Mouse (Mus musculus): Measurements from ENCODE around the gene Baiap2l2. TPM values are rescaled to one million over a fixed set of nuclear protein-coding genes. Genes with fewer than 3 reads are reported as not detected.
A peak's percentile ranks its signal among the peaks of the same experiment; 100 is the strongest.

The Baiap2l2 gene
- polyA plus RNA-seq, 1 experiment from 2014 or later = 4.2 TPM

DNA sequence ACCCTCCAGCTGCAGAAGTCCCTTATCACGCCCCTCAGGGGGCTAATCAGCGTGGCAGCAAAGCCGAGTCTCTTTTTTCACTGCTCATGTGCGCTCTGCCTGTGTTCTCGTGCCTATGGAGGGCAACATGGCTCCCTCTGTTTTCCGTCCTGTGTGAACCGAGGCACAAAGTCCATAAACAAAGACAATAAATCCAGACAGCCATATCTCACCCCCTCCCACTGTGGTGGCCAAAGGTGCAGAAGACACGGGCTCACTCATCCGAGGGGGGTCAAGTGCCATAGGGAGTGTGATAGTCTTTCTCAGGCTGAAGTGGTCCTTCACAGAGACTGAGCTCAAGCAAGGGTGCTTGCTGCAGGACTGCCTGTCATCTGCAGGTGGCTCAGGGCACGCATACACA lies 12.3 kb downstream of the Baiap2l2 start:
- 0 out of 2 replicates have a peak, but pooled peaks cover 4% of the 10 kb centered on the region for H3K4me1 ChIP-seq (replicated peaks; ENCODE audit: control insufficient read depth, insufficient read depth, low read length)
- H3K9me3 ChIP-seq (ENCODE audit: control insufficient read depth, low read length) = no peaks in the 10 kb centered on the region; the same call in 1 of the 2 replicates
- no peak for DNase-seq (ENCODE audit: low spot score)
- no peak for ATAC-seq (replicated peaks; ENCODE audit: low FRiP score)
- H3K27ac ChIP-seq (ENCODE audit: low read depth, low read length) = no peak overlapping the region
- no peaks in the 10 kb centered on the region for H3K36me3 ChIP-seq (ENCODE audit: control insufficient read depth, insufficient read depth, low read length)
- H3K4me2 ChIP-seq (ENCODE audit: low read depth, low read length, severe bottlenecking) = no peak overlapping the region
- no peaks in the 10 kb centered on the region for H3K27me3 ChIP-seq (ENCODE audit: control insufficient read depth, insufficient read depth, low read length)
- H3K9ac ChIP-seq (ENCODE audit: low read length) = no peak overlapping the region
- 63% methylated on average over 10 of the region's 10 CpGs for WGBS
- H3K4me3 ChIP-seq (ENCODE audit: low read depth, low read length) = no peak overlapping the region

DNA sequence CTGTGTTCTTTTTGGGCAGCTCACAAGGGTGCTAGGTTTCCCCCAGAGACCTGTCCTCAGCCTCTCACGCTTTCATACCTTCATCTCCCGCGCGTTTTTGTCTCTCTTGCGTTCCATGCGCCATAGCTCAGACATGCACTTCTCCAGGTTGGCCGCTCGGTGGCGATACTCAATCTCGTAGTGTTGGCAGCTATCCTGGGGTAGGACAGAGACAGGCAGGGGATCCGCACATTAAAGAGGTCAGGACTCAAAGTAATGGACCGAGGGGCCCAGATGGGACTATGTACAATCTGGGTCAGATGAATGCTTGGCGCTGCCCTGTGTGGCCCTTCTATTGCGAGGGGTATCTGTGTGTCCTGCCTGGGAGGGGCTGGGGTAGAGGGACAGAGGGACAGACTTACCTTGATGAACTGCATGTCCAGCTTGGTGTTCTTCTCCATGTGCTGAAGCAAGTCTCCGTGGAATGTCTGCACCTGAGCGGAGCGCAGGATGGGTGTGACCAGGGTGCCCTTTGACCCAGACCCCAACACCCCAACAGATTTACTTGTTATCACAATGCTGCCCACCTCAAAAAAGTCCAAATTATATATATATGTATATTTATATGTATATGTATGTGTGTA lies 14.1 kb downstream of the Baiap2l2 start:
- WGBS = 14% methylated on average over 17 of the region's 17 CpGs
- H3K4me1 ChIP-seq (replicated peaks; ENCODE audit: control insufficient read depth, insufficient read depth, low read length) = 0 out of 2 replicates have a peak, but pooled peaks cover 4% of the 10 kb centered on the region
- no peaks in the 10 kb centered on the region for H3K36me3 ChIP-seq (ENCODE audit: control insufficient read depth, insufficient read depth, low read length)
- no peaks in the 10 kb centered on the region for H3K9me3 ChIP-seq (ENCODE audit: control insufficient read depth, low read length)
- H3K27ac ChIP-seq (ENCODE audit: low read depth, low read length) = no peak overlapping the region
- peak overlapping the region; percentile 61 for H3K9ac ChIP-seq (ENCODE audit: low read length)
- H3K4me2 ChIP-seq (ENCODE audit: low read depth, low read length, severe bottlenecking) = peak overlapping the region; percentile 92
- ATAC-seq (replicated peaks; ENCODE audit: low FRiP score) (peak; percentile 69; the same call in 1 of the 2 replicates), DNase-seq (ENCODE audit: low spot score) (peak; percentile 82)
- H3K4me3 ChIP-seq (ENCODE audit: low read depth, low read length) = peak overlapping the region; percentile 33
- H3K27me3 ChIP-seq (ENCODE audit: control insufficient read depth, insufficient read depth, low read length) = no peaks in the 10 kb centered on the region

DNA sequence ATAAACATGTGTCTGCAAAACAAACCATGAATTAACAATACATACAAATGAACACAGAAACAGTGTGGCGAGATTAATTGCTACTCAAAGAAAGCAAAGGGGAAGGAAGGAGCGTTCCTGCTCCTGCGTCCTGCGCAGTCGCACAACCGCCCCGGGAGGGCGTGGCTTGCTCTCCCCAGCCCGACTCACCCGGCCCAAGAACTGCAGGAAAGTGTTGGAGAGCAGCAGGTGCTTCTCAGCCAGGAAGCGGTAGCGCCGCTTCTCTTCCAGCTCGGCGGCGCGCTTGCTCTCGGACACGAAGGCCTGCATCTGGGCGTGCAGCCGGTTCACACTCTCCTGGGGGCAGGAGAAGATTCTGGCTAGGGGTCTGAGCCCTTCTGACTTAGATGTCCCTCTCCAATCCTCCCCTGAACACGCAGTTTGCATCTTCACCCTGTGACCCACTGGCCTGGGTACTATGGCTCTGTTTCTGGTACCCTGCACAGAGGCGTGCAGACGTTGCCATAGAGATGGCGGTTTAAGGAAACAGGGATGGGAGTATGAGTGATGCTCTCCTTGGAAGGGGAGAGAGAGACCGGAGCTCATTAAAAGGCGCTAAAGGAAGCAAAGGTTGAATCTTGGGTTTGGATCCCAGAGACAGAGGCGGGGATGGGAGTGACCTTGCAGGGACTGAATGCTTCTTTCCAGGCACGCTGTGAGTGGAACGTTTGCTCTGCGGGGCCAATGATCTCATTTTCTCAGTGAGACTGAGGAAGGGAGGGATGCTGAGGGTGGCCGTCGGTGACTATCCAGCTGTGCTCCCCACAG lies 14.8 kb downstream of the Baiap2l2 start:
- Histone ChIP-seq H3K27ac (ENCODE audit: low read depth, low read length) (no peak overlapping the region), H3K9ac (ENCODE audit: low read length) (peak overlapping the region; percentile 61)
- ATAC-seq (replicated peaks; ENCODE audit: low FRiP score) = peak; percentile 80

DNA sequence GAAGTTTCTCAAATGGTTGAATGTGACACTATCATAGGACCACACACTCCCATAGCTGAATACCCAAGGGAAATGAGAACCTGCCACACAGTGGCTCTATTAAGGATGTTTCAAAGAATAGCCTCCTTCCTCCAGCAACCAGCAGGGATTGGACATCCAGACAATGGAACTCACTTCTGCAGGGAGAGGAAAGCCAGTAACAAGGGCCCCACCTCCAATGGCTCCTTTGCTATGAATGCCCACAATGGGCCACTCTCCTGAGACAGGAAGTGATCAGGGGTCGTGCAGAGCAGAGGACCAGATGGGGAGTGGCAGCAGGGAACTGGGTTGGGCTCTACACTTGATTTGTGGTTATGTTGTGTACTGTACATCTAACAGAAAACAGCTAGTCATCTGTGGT lies 16.8 kb downstream of the Baiap2l2 start:
- H3K36me3 ChIP-seq (ENCODE audit: control insufficient read depth, insufficient read depth, low read length) = no peaks in the 10 kb centered on the region
- DNase-seq (ENCODE audit: low spot score) (no peak), ATAC-seq (replicated peaks; ENCODE audit: low FRiP score) (no peak)
- no peaks in the 10 kb centered on the region; the same call in 1 of the 2 replicates for H3K27me3 ChIP-seq (ENCODE audit: control insufficient read depth, insufficient read depth, low read length)
- H3K9me3 ChIP-seq (ENCODE audit: control insufficient read depth, low read length) = no peaks in the 10 kb centered on the region
- no peak overlapping the region for H3K4me2 ChIP-seq (ENCODE audit: low read depth, low read length, severe bottlenecking)
- no peak overlapping the region for H3K9ac ChIP-seq (ENCODE audit: low read length)
- H3K4me3 ChIP-seq (ENCODE audit: low read depth, low read length) = no peak overlapping the region
- no peak overlapping the region for H3K27ac ChIP-seq (ENCODE audit: low read depth, low read length)
- 37% methylated on average over 1 of the region's 1 CpGs for WGBS
- 0 out of 2 replicates have a peak, but pooled peaks cover 4% of the 10 kb centered on the region for H3K4me1 ChIP-seq (replicated peaks; ENCODE audit: control insufficient read depth, insufficient read depth, low read length)

More for the DNA sequence above, 14.8 kb downstream of the Baiap2l2 start:
- H3K4me3 ChIP-seq (ENCODE audit: low read depth, low read length) = peak overlapping the region; percentile 33
- H3K9me3 ChIP-seq (ENCODE audit: control insufficient read depth, low read length) = no peaks in the 10 kb centered on the region
- peak; percentile 85 for DNase-seq (ENCODE audit: low spot score)
- no peaks in the 10 kb centered on the region for H3K36me3 ChIP-seq (ENCODE audit: control insufficient read depth, insufficient read depth, low read length)
- H3K4me1 ChIP-seq (replicated peaks; ENCODE audit: control insufficient read depth, insufficient read depth, low read length) = 0 out of 2 replicates have a peak, but pooled peaks cover 4% of the 10 kb centered on the region
- no peaks in the 10 kb centered on the region; the same call in 1 of the 2 replicates for H3K27me3 ChIP-seq (ENCODE audit: control insufficient read depth, insufficient read depth, low read length)
- peak overlapping the region; percentile 92 for H3K4me2 ChIP-seq (ENCODE audit: low read depth, low read length, severe bottlenecking)
- WGBS = under 1% methylated on average over 33 of the region's 33 CpGs

DNA sequence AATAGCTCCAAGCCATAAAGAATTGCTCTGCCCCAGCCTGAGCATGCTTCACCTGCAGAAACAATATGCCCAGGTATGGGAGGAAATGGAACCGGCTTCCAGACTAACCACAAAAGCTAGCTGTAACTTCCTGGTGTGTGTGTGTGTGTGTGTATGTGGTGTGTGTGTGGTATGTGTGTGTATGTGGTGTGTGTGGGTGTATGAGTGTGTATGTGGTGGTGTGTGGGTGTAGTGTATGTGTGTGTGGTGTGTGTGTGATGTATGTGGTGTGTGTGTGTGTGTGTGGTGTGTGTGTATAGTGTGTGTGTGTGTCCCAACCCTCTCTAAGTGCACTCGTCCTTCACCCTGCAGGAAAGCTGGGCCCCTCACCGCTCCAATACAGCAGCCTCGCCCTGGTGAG lies 20.0 kb downstream of the Baiap2l2 start:
- Histone ChIP-seq H3K9me3 (ENCODE audit: control insufficient read depth, low read length) (no peaks in the 10 kb centered on the region), H3K9ac (ENCODE audit: low read length) (no peak overlapping the region), H3K36me3 (ENCODE audit: control insufficient read depth, insufficient read depth, low read length) (no peaks in the 10 kb centered on the region), H3K4me1 (replicated peaks; ENCODE audit: control insufficient read depth, insufficient read depth, low read length) (peaks cover 5% of the 10 kb centered on the region; the same call in 1 of the 2 replicates), H3K27ac (ENCODE audit: low read depth, low read length) (no peak overlapping the region), H3K27me3 (ENCODE audit: control insufficient read depth, insufficient read depth, low read length) (peaks cover 26% of the 10 kb centered on the region), H3K4me2 (ENCODE audit: low read depth, low read length, severe bottlenecking) (no peak overlapping the region), H3K4me3 (ENCODE audit: low read depth, low read length) (no peak overlapping the region)
- no peak for ATAC-seq (replicated peaks; ENCODE audit: low FRiP score)
- 76% methylated on average over 4 of the region's 4 CpGs for WGBS
- DNase-seq (ENCODE audit: low spot score) = no peak

DNA sequence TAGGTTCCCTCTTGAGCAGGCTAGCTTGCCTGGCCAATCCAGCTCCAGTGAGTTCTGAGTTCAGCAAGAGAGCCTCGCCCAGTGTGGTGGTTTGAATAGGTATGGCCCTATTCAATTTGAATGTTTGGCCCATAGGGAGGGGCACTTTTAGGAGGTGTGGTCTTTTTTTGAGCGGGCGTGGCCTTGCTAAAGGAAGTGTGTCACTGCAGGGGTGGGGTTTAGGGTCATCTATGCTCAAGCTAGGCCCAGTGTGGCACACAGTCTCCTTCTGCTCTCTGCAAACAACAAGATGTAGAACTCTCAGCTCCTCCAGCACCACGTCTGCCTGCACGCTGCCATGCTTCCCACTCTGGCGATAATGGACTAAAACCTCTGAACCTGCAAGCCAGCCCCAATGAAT lies 21.6 kb downstream of the Baiap2l2 start:
- H3K36me3 ChIP-seq (ENCODE audit: control insufficient read depth, insufficient read depth, low read length) = no peaks in the 10 kb centered on the region
- no peak for ATAC-seq (replicated peaks; ENCODE audit: low FRiP score)
- H3K9ac ChIP-seq (ENCODE audit: low read length) = no peak overlapping the region
- no peak overlapping the region for H3K4me3 ChIP-seq (ENCODE audit: low read depth, low read length)
- peaks cover 5% of the 10 kb centered on the region; the same call in 1 of the 2 replicates for H3K4me1 ChIP-seq (replicated peaks; ENCODE audit: control insufficient read depth, insufficient read depth, low read length)
- no peak for DNase-seq (ENCODE audit: low spot score)
- no peak overlapping the region for H3K27ac ChIP-seq (ENCODE audit: low read depth, low read length)
- WGBS = 88% methylated on average over 6 of the region's 6 CpGs
- peaks cover 36% of the 10 kb centered on the region for H3K27me3 ChIP-seq (ENCODE audit: control insufficient read depth, insufficient read depth, low read length)
- no peaks in the 10 kb centered on the region for H3K9me3 ChIP-seq (ENCODE audit: control insufficient read depth, low read length)
- H3K4me2 ChIP-seq (ENCODE audit: low read depth, low read length, severe bottlenecking) = no peak overlapping the region

DNA sequence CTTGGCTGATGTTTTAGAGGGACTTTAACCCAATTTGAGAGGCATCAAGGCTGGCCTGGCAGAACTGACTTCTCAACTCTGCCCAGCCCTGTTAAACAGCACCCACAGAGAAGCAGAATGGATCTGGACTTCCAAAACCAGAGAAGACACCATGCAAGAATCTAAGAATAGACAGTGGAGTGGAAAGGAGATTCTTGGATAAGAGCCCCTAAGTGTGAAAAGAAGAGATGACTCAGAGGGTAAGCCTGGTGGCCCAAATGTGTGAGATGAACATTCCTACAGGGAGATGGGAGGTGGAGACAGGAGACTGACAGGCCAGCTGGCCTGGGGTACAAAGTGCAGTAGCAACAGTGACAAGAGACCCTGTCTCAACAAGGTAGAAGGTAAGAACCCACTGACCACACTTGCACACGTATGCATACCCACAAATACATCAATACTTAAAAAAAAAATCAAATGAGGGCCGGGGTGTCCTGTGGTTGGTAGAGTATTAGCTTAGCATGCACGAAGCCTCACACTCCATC lies 22.5 kb downstream of the Baiap2l2 start:
- Histone ChIP-seq H3K4me3 (ENCODE audit: low read depth, low read length) (no peak overlapping the region), H3K4me1 (replicated peaks; ENCODE audit: control insufficient read depth, insufficient read depth, low read length) (peaks cover 5% of the 10 kb centered on the region; the same call in 1 of the 2 replicates), H3K27me3 (ENCODE audit: control insufficient read depth, insufficient read depth, low read length) (peaks cover 36% of the 10 kb centered on the region), H3K9ac (ENCODE audit: low read length) (no peak overlapping the region), H3K4me2 (ENCODE audit: low read depth, low read length, severe bottlenecking) (no peak overlapping the region), H3K27ac (ENCODE audit: low read depth, low read length) (no peak overlapping the region), H3K9me3 (ENCODE audit: control insufficient read depth, low read length) (no peaks in the 10 kb centered on the region), H3K36me3 (ENCODE audit: control insufficient read depth, insufficient read depth, low read length) (no peaks in the 10 kb centered on the region)
- no peak for ATAC-seq (replicated peaks; ENCODE audit: low FRiP score)
- WGBS = 86% methylated on average over 3 of the region's 3 CpGs
- DNase-seq (ENCODE audit: low spot score) = no peak

DNA sequence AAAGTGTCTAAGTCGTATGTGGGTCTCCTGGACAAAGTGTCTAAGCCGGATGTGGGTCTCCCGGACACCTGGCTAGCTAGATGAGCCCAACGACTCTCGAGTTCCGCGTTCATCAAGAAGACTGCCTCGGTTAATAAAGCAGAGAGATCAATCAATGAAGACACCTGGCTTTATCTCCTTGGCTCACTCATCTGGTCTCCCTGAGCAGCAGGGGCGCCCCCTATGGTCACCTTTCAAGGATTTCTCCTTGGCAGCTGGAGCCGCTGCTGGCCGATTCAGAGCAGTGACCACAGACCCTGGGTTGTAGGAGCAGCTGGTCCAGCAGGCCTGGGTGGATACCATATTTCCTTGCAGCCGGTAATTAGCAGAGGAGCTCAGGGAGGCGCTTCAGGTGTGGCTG lies 23.0 kb downstream of the Baiap2l2 start:
- Histone ChIP-seq H3K9ac (ENCODE audit: low read length) (no peak overlapping the region), H3K4me2 (ENCODE audit: low read depth, low read length, severe bottlenecking) (peak overlapping the region; percentile 66; the same call in 1 of the 2 replicates)
- 20% methylated on average over 13 of the region's 13 CpGs for WGBS

More for the DNA sequence above, 23.0 kb downstream of the Baiap2l2 start:
- DNase-seq (ENCODE audit: low spot score) (peak; percentile 71), ATAC-seq (replicated peaks; ENCODE audit: low FRiP score) (no peak)
- H3K36me3 ChIP-seq (ENCODE audit: control insufficient read depth, insufficient read depth, low read length) = no peaks in the 10 kb centered on the region
- peaks cover 5% of the 10 kb centered on the region; the same call in 1 of the 2 replicates for H3K4me1 ChIP-seq (replicated peaks; ENCODE audit: control insufficient read depth, insufficient read depth, low read length)
- no peak overlapping the region for H3K27ac ChIP-seq (ENCODE audit: low read depth, low read length)
- no peaks in the 10 kb centered on the region for H3K9me3 ChIP-seq (ENCODE audit: control insufficient read depth, low read length)
- peaks cover 36% of the 10 kb centered on the region for H3K27me3 ChIP-seq (ENCODE audit: control insufficient read depth, insufficient read depth, low read length)
- no peak overlapping the region; the same call in 1 of the 2 replicates for H3K4me3 ChIP-seq (ENCODE audit: low read depth, low read length)
